Mouse (Mus musculus) left cerebral cortex, adult 18-20 months (tissue): ENCODE data around the gene Slc6a19. TPM values are rescaled to one million over a fixed set of nuclear protein-coding genes. Genes with fewer than 3 reads are reported as not detected.
"Not testable (repeated sequence)": the region's sequence is repeated elsewhere in the genome, so short reads cannot be mapped to it uniquely, and the experiment has no call there.

Source experiments
- DNase-seq, 2 experiments: peaks; one replicate each; pipeline ENCODE4 v3.0.0; 2021 to 2022; ENCODE audit warnings: low spot score in 2 of 2, mixed read lengths in 1 of 2
- total RNA-seq, 2 experiments: library from RNA; stranded (reverse); gene quantifications; 2 replicates each; pipeline ENCODE4 v1.2.3; 2021

Gene Slc6a19
- total RNA-seq, 2 experiments from 2014 or later = not detected

DNA sequence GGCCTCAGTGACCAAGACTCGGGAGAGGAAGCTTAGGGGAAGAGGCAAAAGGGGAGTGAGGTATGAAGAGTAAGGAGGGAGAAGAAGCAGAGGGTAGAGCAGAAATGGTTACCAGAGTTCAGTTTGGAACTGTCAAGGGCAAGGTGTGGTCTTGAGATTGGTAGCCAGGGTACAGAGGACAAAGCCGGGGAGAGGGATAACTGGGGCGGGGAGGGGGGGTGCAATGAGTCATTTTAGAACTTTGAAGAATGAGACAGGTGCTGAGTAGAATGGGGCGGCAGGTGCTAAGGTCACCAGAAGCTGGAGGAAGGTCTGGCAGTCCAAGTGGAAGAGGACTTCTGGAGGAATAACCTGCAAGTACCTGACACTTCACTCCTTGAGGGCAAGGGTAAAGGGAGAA is 8.5 kb upstream of the Slc6a19 start:
- DNase-seq = no peak

DNA sequence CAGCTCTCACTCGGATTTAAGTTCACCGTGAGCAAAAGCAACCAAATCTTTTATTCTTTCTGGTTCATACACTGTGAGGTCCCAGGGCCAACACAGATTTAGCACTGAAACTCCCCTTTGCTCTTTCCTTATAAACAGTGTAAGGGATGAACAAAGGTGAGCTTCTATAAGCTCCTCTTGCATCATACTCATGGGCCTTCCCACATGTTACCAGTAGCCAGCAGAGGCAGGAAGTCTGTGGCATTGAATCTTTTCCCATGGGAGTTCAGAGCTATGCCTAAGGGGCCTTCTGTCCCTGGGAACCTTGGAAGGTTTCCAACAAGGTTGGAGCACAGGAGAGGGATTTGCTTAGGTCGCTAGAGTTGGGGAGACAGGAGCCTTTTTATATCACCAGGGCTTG is 7.6 kb upstream of the Slc6a19 start:
- no peak for DNase-seq

GRCm38 (mm10) chr13:73711803-73712202 is 7.1 kb upstream of the Slc6a19 start:
- no peak for DNase-seq

- DNase-seq = no peak
These were observed 6.6 kb upstream of the Slc6a19 start for GRCm38 (mm10) chr13:73711221-73711620.

GRCm38 (mm10) chr13:73709491-73709890 is 4.8 kb upstream of the Slc6a19 start:
- DNase-seq = no peak

- not testable (repeated sequence) for DNase-seq
These were observed 1.2 kb downstream of the Slc6a19 start for GRCm38 (mm10) chr13:73703486-73703885.

- no peak for DNase-seq
These were observed 1.9 kb downstream of the Slc6a19 start for GRCm38 (mm10) chr13:73702776-73703175.

GRCm38 (mm10) chr13:73701161-73701883 is 3.3 kb downstream of the Slc6a19 start:
- DNase-seq = no peak

DNA sequence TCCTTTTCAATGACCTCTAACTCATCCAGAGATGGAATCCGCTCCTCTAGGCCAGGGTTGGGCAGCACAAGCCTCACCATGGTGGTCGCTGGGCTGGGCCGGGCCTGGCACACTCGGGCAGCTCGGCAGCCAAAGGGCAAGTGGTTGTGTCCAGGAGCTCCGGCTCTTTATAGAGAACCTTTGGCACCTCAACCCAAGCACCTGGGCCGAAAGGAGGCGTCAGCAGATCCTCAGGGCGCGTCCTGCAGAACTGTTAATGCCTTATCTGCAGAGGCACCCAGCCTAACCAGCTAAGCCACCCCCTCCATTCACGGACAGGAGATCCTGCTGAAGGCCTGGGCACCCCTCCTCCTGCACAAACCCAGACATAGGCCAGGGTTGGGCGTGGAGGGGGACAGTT is 4.1 kb downstream of the Slc6a19 start:
- DNase-seq = no peak

DNA sequence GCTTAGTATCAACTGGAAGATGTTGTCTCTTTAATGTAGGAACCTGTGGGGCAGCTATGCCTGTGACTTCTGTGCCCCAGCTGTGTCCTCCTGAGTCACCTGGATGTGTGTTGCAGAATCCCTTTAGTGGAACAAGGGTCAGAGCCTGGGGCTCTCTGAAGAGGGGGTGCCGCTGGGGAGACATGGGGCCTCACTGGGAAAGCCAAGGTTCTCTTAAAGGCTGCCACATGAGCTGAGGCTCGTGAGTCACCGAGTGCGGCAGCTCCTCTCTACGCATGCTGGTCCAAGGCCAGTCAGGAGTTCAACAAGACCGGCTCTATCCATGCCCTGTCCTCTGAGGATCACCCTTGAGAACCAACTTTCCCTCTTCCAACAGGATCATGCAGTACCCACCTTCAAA is 5.0 kb downstream of the Slc6a19 start:
- no peak for DNase-seq

- DNase-seq = no peak
These were observed 8.1 kb downstream of the Slc6a19 start for GRCm38 (mm10) chr13:73696529-73696928.

DNA sequence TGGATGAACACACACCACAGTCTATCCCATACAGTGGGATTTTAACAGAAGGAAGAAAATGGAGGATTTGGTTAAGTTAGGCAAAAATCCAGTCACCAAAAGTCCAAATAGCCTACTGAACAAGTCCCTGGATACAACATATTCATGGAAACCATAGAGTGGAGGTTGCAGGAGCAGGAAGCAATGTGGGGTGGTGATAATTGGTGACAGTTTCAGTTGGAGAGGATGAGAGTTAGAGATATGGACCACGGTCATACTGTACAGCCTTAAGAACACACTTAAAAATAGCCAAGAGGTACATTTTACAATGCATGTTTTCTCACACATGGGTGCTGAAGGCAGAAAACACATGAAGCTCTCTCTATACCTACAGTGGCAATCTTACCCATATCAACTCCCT is 9.7 kb downstream of the Slc6a19 start:
- DNase-seq = no peak

GRCm38 (mm10) chr13:73693333-73693732 is 11.3 kb downstream of the Slc6a19 start:
- no peak for DNase-seq

- DNase-seq = peak; percentile 56 to 61
These were observed 12.3 kb downstream of the Slc6a19 start for GRCm38 (mm10) chr13:73692249-73692868.

DNA sequence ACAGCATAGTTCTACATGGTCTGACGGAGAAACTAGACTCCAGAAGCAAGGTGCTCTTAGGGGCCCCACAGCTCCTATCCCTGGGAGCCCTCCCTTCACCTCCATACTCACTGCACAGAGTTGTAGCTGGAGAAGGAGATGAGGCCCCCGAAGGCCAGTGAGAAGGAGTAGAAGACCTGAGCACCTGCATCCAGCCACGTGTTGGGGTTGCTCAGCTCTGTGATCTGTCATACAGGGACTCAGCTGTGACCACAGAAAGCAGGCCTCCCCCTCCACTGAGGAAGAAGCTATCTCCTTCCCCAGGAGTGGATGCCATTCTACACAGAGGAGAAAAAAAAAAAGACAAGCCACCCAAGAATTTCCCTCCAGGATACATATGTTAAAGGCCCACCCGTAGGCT is 15.7 kb downstream of the Slc6a19 start:
- no peak for DNase-seq

DNA sequence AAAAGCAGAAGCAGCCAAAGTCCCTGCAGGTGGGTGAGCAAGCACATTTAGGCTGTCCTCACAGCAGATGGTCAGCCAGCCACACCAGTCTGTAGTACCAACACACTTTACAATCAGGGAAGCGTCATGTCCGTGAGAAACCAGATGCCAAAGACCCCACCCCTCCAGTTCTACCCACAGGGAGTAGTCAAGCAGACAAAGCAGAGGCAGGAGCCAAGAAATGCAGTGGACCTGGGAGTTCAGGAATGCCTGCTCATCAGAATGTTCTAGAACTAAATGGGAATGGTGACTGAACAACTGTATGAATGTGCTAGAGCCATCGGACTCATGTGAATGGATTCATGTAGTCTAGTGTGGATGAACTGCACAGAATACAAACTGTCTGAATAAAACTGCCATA is 17.1 kb downstream of the Slc6a19 start:
- DNase-seq = no peak

- no peak for DNase-seq
These were observed 19.2 kb downstream of the Slc6a19 start for GRCm38 (mm10) chr13:73685502-73685901.

GRCm38 (mm10) chr13:73684412-73684811 is 20.3 kb downstream of the Slc6a19 start:
- DNase-seq = no peak

DNA sequence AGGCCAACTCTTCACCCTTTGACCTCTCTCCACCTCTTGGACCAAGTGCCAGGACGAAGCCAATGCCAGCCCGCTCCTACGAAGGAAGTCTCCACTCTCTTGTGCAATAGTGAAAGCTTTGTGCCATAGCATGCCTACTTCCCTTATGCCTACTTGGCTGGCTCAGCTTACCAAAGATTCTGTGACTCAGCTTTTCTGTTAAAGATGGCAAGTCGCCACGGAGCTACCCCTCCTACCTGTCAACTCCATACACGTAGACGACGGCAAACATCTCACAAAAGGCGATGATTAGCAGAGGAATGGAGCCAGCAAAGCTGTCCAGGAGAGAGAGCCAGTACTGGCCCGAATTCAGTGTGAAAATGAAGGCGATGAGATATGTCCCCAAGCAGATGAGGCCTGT is 21.0 kb downstream of the Slc6a19 start:
- DNase-seq = peak; percentile 28 to 56

DNA sequence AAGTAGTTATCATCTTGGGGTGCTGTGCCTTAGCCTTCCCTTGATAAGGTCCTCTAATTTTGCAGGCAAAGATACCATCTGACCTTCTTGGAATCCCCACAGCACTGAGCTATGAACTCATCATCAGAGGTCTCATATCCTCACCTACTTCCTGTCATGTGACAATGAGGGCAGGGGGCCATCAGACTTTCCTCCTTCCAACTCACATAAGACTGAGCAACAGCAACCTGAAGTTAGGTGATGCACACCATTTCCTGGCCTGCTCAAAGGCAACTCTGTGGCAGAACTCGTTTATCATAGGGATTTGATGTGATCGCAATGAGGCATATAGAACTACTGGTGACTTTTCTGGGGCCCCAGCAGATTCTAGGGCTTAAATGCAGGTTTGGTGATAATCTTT is 22.4 kb downstream of the Slc6a19 start:
- no peak for DNase-seq

- DNase-seq = no peak
These were observed 24.3 kb downstream of the Slc6a19 start for GRCm38 (mm10) chr13:73680394-73680793.

GRCm38 (mm10) chr13:73679311-73679710 is 25.4 kb downstream of the Slc6a19 start:
- DNase-seq = no peak

DNA sequence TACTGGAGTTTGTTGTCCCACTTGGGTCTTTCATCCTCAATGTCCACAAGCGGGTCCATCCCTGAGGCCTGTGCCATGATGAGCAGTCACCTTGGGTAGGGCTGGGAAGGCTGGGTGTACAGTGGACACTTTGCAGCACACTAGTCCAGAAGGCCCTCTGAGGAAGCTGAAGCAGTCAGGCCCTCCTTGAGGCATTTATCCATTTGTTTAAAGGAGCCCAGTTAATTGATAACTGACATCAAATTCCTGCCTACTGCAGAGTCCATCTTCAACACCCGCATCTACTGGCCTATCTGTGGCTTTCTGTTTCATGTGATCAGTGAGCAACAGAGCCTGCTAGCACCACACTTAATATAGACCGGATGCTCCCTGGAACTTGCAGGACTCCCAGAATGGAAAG is 26.8 kb downstream of the Slc6a19 start, which contains the start of gene Slc6a18:
Slc6a18 (minus strand) TSS at position 171 of the 400 bp plus-strand sequence.
- no peak for DNase-seq
